Mouse (Mus musculus): ENCODE measurements around the gene Zfp609. TPM values are rescaled to one million over a fixed set of nuclear protein-coding genes. Genes with fewer than 3 reads are reported as not detected.
"Not testable (repeated sequence)": the region's sequence is repeated elsewhere in the genome, so short reads cannot be mapped to it uniquely, and the experiment has no call there.

The Zfp609 gene
- polyA plus RNA-seq, 1 experiment from 2014 or later = 1.7 TPM

DNA sequence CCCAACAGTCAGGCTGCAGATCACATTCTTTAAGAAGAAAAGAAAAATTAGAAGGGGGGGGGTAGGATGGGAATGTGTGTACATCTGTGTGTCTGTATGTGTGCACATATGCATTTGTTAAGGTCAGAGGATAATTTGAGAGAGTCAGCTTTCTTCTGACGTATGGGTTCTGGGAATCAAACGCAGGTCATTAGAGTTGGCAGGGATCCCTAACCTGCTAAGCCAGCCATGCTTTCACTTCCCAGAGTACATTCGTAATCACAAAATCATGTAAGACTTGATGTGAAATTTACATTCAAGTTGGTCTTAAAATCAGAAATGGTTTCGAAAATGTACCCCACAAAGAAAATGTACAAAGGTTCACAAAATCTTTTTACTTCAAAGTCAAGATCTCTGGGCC lies 38.8 kb downstream of the Zfp609 start:
- Histone ChIP-seq H3K9me3 (replicated peaks) (no peaks in the 10 kb centered on the region), H3K27ac (peak overlapping the region; percentile 36; the same call in 1 of the 2 replicates), H3K4me2 (no peak overlapping the region), H3K9ac (no peak overlapping the region), H3K36me3 (peaks cover 1% of the 10 kb centered on the region), H3K4me3 (replicated peaks) (no peak overlapping the region), H3K4me1 (replicated peaks) (peaks cover 81% of the 10 kb centered on the region), H3K27me3 (no peaks in the 10 kb centered on the region)
- WGBS (ENCODE audit: insufficient replicate concordance) = 74% methylated on average over 4 of the region's 4 CpGs
- no peak for ATAC-seq (ENCODE audit: low read depth)
- no peak for DNase-seq

DNA sequence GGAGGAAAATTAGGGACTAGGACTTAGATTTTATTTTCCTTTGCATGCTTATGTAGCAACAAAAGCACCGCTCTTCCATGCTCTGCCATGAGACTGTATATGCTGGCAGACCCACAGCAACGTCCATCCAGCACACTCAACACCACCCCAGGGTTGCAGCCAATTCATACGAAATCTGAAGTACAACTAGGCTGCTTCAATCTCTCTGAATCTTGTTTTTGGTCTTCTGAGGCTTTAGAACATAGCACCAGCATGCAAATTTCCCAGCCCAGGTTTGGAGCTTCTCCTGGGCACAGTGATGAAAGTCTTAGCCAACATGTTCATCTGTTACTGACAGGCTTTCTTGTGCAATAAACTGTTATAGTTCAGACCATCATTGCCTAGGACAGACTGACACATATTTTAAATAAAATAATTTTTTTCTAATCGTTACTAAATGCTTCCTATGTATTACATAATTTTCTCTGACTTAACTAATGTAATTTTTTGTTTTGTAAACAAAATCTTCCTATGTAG lies 39.5 kb downstream of the Zfp609 start:
- no peaks in the 10 kb centered on the region for H3K36me3 ChIP-seq
- H3K9me3 ChIP-seq (replicated peaks) = no peaks in the 10 kb centered on the region
- H3K27me3 ChIP-seq = no peaks in the 10 kb centered on the region
- peaks cover 86% of the 10 kb centered on the region for H3K4me1 ChIP-seq (replicated peaks)
- no peak for ATAC-seq (ENCODE audit: low read depth)
- no peak for DNase-seq
- peak overlapping the region; percentile 42; the same call in 1 of the 2 replicates for H3K4me2 ChIP-seq
- H3K27ac ChIP-seq = peak overlapping the region; percentile 76
- no peak overlapping the region for H3K4me3 ChIP-seq (replicated peaks)
- 39% methylated on average over 4 of the region's 4 CpGs for WGBS (ENCODE audit: insufficient replicate concordance)
- H3K9ac ChIP-seq = no peak overlapping the region

DNA sequence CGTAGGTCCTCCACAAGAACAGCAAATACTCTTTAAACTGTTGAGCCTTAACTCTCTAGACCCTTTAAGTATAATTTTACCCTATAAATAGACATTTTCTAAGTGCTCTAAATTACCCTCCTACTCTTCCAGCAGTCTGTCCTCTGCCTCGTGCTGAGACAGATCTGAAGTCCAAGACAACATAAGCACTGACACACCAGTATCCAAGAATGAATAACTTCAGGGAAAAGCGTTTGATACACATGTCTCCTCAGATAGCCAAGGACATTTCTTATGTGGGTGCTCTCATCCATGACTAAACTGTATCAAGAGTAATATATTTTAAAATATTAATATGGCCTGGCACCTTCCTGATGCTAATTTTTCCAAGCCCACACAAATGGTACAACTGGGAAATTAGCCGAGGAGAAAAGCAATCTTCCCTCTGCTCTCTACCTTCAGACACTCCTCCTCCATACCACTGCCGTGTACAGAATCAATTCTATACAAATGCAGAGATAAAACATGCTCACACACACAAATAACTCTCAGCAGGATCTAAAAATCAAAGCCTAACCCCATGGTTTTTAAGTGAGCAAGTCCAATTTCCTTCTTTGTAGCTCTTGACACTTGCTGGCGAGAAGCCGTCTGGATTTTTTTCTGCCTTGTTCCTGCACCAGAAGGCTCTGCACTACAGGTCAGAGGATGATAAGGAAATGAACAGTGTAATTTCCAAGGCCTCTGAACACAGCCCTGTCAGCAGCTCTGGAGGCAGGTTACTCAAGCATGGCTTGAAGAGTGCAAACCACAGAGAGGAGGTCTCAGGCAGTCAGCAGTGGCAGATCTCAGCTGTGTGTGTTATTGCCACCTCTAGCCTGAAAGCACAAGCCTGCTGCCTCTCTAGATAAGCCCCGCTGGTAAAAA lies 40.2 kb downstream of the Zfp609 start:
- no peaks in the 10 kb centered on the region for H3K27me3 ChIP-seq
- H3K4me3 ChIP-seq (replicated peaks) = no peak overlapping the region
- 30% methylated on average over 8 of the region's 8 CpGs for WGBS (ENCODE audit: insufficient replicate concordance)
- H3K36me3 ChIP-seq = no peaks in the 10 kb centered on the region
- H3K9me3 ChIP-seq (replicated peaks) = no peaks in the 10 kb centered on the region
- H3K4me1 ChIP-seq (replicated peaks) = peaks cover 85% of the 10 kb centered on the region
- DNase-seq = peak; percentile 63
- H3K27ac ChIP-seq = peak overlapping the region; percentile 76
- H3K4me2 ChIP-seq = peak overlapping the region; percentile 42
- ATAC-seq (ENCODE audit: low read depth) = peak; percentile 85
- H3K9ac ChIP-seq = peak overlapping the region; percentile 6; the same call in 1 of the 2 replicates

DNA sequence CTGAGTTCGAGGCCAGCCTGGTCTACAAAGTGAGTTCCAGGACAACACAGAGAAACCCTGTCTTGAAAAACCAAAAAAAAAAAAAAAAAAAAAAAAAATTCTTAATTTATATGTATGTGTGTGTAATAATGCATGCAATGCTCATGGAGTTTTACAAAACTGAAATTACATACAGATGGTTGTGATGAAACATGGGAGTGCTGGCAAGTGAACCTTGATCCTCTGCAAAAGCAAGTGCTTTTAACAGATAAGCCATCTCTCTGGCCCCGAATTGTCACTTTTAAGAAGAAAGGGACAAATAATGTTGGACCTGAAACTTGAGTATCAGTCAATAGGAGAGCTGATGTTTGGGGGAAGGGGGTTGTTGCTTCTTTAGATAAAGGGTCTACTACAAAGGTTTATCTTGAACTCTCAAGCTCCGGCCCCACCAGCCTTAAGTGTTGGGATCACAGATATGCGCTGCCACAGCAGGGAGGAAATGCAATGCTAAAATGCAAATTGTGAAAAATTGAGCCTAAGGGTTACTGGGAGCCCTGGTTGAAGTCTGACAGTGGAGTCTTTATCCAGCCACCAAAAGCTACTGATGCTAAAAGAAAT lies 41.5 kb downstream of the Zfp609 start:
- Histone ChIP-seq H3K4me3 (replicated peaks) (peak overlapping the region; percentile 5; the same call in 1 of the 2 replicates), H3K9me3 (replicated peaks) (no peaks in the 10 kb centered on the region), H3K36me3 (no peaks in the 10 kb centered on the region), H3K4me2 (peak overlapping the region; percentile 49), H3K4me1 (replicated peaks) (peaks cover 80% of the 10 kb centered on the region), H3K27ac (peak overlapping the region; percentile 66), H3K27me3 (no peaks in the 10 kb centered on the region), H3K9ac (no peak overlapping the region)
- ATAC-seq (ENCODE audit: low read depth) = peak; percentile 80
- WGBS (ENCODE audit: insufficient replicate concordance) = 16% methylated on average over 4 of the region's 4 CpGs
- peak; percentile 63 for DNase-seq

DNA sequence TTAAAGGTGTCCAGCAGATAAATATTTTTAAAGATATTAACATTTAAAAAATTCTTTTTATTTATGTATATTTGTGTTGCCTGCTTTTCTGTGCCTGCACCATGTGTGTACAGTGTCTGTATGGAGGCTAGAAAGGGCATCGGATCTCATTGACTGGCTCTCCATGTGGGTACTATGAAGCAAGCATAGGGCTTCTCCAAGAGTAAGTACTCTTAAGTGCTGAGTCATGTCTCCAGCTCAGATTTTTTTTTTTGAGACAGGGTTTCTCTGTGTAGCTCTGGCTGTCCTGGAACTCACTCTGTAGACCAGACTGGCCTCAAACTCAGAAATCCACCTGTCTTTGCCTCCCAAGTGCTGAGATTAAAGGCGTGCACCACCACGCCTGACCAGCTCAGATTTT lies 47.7 kb downstream of the Zfp609 start:
- not testable (repeated sequence) for H3K27ac ChIP-seq; H3K9ac ChIP-seq; H3K9me3 ChIP-seq (replicated peaks); H3K4me2 ChIP-seq; H3K27me3 ChIP-seq; ATAC-seq (ENCODE audit: low read depth); DNase-seq; H3K4me3 ChIP-seq (replicated peaks); H3K36me3 ChIP-seq
- H3K4me1 ChIP-seq (replicated peaks) = peaks cover 67% of the 10 kb centered on the region
- WGBS (ENCODE audit: insufficient replicate concordance) = 88% methylated on average over 3 of the region's 3 CpGs

DNA sequence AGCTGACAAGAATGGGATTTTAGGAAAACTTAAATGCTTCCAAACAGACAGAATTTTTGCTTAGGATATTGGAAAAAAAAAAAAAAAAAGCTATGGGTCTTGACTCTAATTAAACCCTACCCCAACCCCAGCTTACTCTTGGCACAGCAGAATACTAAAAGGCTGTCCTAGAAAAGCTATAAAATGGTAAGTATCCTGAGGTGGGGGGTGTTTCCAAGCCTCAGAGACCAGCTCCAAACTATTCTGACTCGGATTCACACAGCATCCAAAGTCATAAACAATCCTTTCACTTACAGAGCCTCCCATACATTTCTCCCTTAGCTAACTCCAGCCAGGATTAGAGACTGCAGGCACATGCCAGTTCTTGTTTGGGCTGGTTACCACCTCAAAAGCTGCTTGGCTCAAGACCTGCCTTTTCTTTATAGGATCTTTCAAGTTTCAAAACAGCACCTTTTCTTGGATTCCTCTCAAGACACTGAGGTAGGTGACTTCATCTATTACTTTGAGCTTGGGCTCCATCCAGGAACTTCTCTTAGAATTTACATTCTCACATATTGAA lies 50.4 kb downstream of the Zfp609 start:
- Histone ChIP-seq H3K36me3 (peaks cover 10% of the 10 kb centered on the region), H3K4me3 (replicated peaks) (no peak overlapping the region), H3K9ac (no peak overlapping the region), H3K9me3 (replicated peaks) (no peaks in the 10 kb centered on the region), H3K27ac (peak overlapping the region; percentile 48), H3K4me1 (replicated peaks) (peaks cover 55% of the 10 kb centered on the region), H3K27me3 (no peaks in the 10 kb centered on the region), H3K4me2 (peak overlapping the region; percentile 9; the same call in 1 of the 2 replicates)
- WGBS (ENCODE audit: insufficient replicate concordance) = 21% methylated on average over 1 of the region's 1 CpGs
- ATAC-seq (ENCODE audit: low read depth) = no peak
- DNase-seq = no peak

DNA sequence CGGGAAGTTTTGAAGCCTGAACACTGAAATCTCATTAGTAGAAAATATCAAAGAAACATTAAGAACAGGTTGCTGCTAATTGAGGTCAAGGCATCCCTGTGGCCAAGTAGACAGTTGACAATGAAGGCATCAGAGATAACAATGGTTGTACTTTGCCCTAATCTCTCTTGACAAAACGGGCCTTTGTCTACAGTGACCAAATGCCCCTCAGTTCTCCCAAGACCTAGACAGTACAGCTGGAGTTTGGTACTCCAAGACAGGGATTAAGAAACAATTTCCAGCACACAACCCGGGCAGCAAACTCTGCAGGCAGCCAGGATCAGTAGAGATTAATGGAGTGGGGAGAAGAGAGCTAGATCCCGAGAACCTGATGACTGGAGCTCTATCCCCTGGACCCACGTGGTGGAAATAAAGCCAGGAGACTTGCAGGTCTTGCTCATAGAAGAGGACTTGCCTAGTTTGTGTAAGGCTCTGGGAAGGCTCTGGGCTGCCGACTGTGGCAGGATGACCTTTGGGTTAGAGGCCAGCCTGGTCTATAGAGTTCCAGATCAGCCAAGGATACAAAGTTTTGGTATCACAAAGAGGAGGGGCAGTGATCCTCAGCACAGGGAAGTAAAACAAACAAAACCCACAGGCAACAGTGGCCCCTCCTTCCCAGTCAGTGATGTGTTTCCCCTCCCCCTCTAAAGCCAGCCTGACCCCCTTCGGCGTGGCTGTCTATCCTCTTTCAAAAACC lies 51.1 kb downstream of the Zfp609 start:
- Histone ChIP-seq H3K4me2 (peak overlapping the region; percentile 9; the same call in 1 of the 2 replicates), H3K27me3 (no peaks in the 10 kb centered on the region), H3K9me3 (replicated peaks) (no peaks in the 10 kb centered on the region), H3K36me3 (peaks cover 10% of the 10 kb centered on the region), H3K9ac (no peak overlapping the region), H3K4me3 (replicated peaks) (no peak overlapping the region), H3K27ac (peak overlapping the region; percentile 48), H3K4me1 (replicated peaks) (peaks cover 57% of the 10 kb centered on the region)
- WGBS (ENCODE audit: insufficient replicate concordance) = 42% methylated on average over 8 of the region's 8 CpGs
- DNase-seq (no peak), ATAC-seq (ENCODE audit: low read depth) (peak; percentile 53)

DNA sequence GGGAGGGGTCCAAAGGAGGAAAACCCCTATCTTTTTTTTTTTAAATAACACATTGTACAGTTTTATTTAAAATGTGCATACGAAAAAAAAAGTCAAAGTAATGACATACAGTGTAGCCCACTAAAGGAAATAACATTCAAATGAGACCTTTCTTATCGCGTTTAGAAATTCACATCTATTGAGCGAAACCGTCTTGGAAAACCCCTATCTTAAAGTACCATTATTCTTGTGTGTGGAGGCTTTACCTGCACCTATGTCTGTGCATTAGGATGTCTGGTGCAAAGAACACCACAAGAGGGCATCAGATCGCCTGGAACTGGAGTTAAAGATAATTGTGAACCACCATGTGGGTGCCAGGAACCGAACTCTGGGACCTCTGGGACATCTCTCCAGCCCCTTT lies 53.6 kb downstream of the Zfp609 start:
- no peak for DNase-seq
- no peak overlapping the region for H3K4me3 ChIP-seq (replicated peaks)
- no peak for ATAC-seq (ENCODE audit: low read depth)
- H3K9me3 ChIP-seq (replicated peaks) = no peaks in the 10 kb centered on the region
- H3K27ac ChIP-seq = no peak overlapping the region
- peaks cover 10% of the 10 kb centered on the region for H3K36me3 ChIP-seq
- peaks cover 41% of the 10 kb centered on the region for H3K4me1 ChIP-seq (replicated peaks)
- no peak overlapping the region for H3K9ac ChIP-seq
- WGBS (ENCODE audit: insufficient replicate concordance) = 91% methylated on average over 7 of the region's 7 CpGs
- H3K4me2 ChIP-seq = no peak overlapping the region
- no peaks in the 10 kb centered on the region for H3K27me3 ChIP-seq

DNA sequence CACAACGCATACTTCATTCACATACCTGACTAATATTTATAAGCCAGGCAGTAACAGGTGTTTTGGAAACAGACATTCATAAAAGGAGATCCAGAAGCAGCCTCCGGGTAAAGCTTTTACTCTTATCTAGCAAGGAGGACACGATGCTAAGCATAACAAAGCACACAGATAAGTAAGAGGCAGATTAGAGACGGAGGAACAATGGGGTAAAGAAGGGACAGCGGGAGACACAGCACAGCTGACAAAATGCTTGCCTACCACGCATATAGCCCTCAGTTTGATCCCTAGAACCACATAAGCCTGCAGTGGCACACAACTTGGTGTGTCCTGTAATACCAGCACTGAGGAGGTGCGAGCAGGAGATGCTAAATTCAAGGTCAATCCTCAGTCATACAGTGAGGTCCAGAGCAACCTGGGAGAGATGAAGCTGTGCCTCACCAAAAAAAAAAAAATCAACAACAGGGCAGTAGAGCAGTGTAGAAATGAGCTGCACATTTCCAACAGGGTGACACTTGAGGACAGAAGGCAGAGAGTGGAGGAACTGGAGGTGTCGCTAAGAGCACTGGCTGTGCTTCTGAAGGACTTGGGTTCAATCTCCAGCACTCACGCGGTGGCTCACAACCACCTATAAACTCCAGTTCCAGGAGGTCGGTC lies 56.2 kb downstream of the Zfp609 start:
- Histone ChIP-seq H3K27ac (no peak overlapping the region), H3K36me3 (peaks cover 10% of the 10 kb centered on the region), H3K4me2 (no peak overlapping the region), H3K4me1 (replicated peaks) (peaks cover 24% of the 10 kb centered on the region), H3K4me3 (replicated peaks) (no peak overlapping the region), H3K27me3 (no peaks in the 10 kb centered on the region), H3K9me3 (replicated peaks) (no peaks in the 10 kb centered on the region), H3K9ac (no peak overlapping the region)
- 51% methylated on average over 11 of the region's 11 CpGs for WGBS (ENCODE audit: insufficient replicate concordance)
- DNase-seq = no peak
- ATAC-seq (ENCODE audit: low read depth) = no peak

DNA sequence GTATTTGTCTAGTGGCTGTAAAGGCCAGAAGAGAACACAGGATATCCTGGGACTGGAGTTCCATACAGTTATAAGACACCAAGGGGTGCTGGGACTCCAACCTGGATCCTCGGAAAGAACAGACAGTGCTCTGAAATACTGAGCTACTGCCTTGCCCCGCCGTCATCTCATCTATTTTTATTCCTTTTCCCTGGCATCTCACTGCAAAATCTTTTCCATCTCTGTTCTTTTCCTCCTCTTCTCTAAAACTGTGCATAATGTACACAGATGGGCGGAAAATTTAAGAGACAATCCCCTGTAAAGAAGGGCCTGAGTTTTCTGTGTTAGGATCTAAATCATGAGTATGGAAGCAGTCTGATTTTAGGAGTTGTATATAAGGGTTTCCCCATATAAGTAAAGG lies 64.6 kb downstream of the Zfp609 start:
- DNase-seq = no peak
- no peak overlapping the region for H3K9ac ChIP-seq
- H3K27me3 ChIP-seq = no peaks in the 10 kb centered on the region
- H3K36me3 ChIP-seq = no peaks in the 10 kb centered on the region
- peaks cover 26% of the 10 kb centered on the region for H3K4me1 ChIP-seq (replicated peaks)
- no peaks in the 10 kb centered on the region for H3K9me3 ChIP-seq (replicated peaks)
- H3K4me2 ChIP-seq = no peak overlapping the region
- 75% methylated on average over 4 of the region's 4 CpGs for WGBS (ENCODE audit: insufficient replicate concordance)
- no peak for ATAC-seq (ENCODE audit: low read depth)
- H3K27ac ChIP-seq = no peak overlapping the region
- no peak overlapping the region for H3K4me3 ChIP-seq (replicated peaks)
